Mouse (Mus musculus) embryonic stem cell, embryonic (primary cell): ENCODE data around the gene Pex19.

Experiments
- CTCF ChIA-PET, 4 experiments: fragments of 300-600 bp in 2 of 4; fragments of 350-600 bp in 2 of 4; sonication (Branson Sonifier 250); formaldehyde crosslinking; loops; one replicate each; lab custom pipeline; 2022; ENCODE audit warnings: inconsistent platforms in 2 of 4; lab: Charles Lee
- POLR2A ChIA-PET, 4 experiments: fragments of 300-600 bp in 2 of 4; fragments of 350-600 bp in 2 of 4; sonication (Branson Sonifier 250); formaldehyde crosslinking; loops; one replicate each; lab custom pipeline; 2022; ENCODE audit warnings: antibody characterized with exemption in 4 of 4, inconsistent platforms in 1 of 4; lab: Charles Lee

Gene Pex19

GRCm38 (mm10) chr1:172126376-172127347 lies at the start of gene Pex19:
Pex19 (plus strand) TSS chr1:172126755.
- CTCF ChIA-PET = interaction anchor here in 2 of 4 experiments (0.6 to 1.6 kb wide), 4 partner anchors 21 to 238 kb away, joined by 3 to 18 read pairs (median 4); partner anchors contain the start of gene Dcaf8 (in 1 of the 2)

DNA sequence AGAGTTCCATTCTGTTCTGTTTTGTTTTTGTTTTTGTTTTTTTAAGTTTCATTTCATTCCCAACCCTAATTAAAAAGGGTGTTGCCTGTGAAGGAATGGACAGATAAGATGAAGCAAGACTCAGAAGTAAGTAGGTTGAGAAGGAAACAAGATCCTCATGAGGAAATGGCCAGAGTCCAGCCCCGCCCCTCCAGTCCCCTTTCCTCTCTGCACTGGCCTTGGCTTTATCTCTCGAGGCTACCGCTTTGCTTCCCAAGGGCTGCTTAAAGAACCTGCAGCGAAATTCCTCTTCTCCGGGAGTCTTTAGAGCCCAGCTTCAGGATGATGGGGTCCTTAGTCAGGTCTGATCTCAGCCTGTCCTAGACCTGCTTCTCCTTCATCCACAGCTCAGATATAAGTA lies 48.6 kb upstream of the Pex19 start:
- ChIA-PET POLR2A (interaction anchor here in 2 of 4 experiments (0.9 to 1.9 kb wide), 2 partner anchors 13 kb away, joined by 3 to 5 read pairs; no protein-coding TSS in a partner anchor), CTCF (no interaction called here)

More at GRCm38 (mm10) chr1:172126376-172127347, at the start of gene Pex19:
- POLR2A ChIA-PET = interaction anchor here (0.6 to 2.1 kb wide), 37 partner anchors 8 to 250 kb away, joined by 3 to 11 read pairs (median 4); partner anchors contain the start of genes Dcaf8 (in 3 of the 4), Igsf8 (in 1 of the 4), Ncstn (in 1 of the 4) and Pea15a (in 1 of the 4)

GRCm38 (mm10) chr1:172082101-172082898 lies 44.3 kb upstream of the Pex19 start, which contains the start of the genes Copa and Ncstn:
Copa (plus strand) TSS chr1:172082529.
Ncstn (minus strand) TSS chr1:172082795.
- ChIA-PET POLR2A (interaction anchor here (0.6 to 4.1 kb wide), 82 partner anchors 9 to 294 kb away, joined by 3 to 25 read pairs (median 4); partner anchors contain the start of genes Dcaf8 (in 3 of the 4), Igsf8 (in 1 of the 4), Kcnj10 (in 1 of the 4) and Nhlh1 (in 1 of the 4)), CTCF (interaction anchor here (0.6 to 1.5 kb wide), 12 partner anchors 10 to 551 kb away, joined by 3 to 6 read pairs (median 4); partner anchors contain the start of gene Dusp23 (in 1 of the 4))

- ChIA-PET CTCF (interaction anchor here (0.6 to 1.5 kb wide), 11 partner anchors 11 to 550 kb away, joined by 3 to 5 read pairs (median 3); partner anchors contain the start of gene Dusp23 (in 1 of the 4)), POLR2A (interaction anchor here (0.5 to 4.1 kb wide), 72 partner anchors 8 to 294 kb away, joined by 3 to 25 read pairs (median 4); partner anchors contain the start of genes Dcaf8 (in 3 of the 4), Igsf8 (in 1 of the 4), Kcnj10 (in 1 of the 4) and Nhlh1 (in 1 of the 4))
These were observed 43.6 kb upstream of the Pex19 start for GRCm38 (mm10) chr1:172082899-172083445.

- POLR2A ChIA-PET = interaction anchor here in 2 of 4 experiments (1.5 to 2.9 kb wide), 3 partner anchors 9 to 11 kb away, joined by 3 to 8 read pairs (median 8); partner anchors contain the start of genes Copa (in 1 of the 2) and Ncstn (in 1 of the 2)
- CTCF ChIA-PET = no interaction called here
These were observed 33.0 kb upstream of the Pex19 start for GRCm38 (mm10) chr1:172093522-172093921.

DNA sequence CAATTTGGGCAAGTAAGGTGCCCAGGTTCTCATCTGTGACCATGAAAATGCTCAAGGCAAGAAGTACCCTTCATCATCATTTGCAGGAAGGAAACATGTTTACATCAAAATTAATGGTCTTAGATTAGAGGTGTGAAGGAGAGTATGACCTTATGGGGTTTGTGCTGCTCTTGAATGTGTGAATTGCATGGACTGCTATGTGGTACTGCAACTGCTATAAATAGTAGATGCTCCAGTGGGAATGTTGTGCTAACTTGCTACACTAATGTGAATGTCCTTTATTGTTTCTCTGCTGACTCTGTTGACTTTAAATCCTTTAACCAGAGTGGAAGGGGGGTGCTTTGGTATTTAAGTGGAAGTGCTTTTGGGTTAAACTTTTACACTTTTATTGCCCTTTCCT lies 32.3 kb upstream of the Pex19 start:
- POLR2A ChIA-PET = interaction anchor here in 1 of 4 experiments (2.9 kb wide), 1 partner anchor 10 kb away, joined by 8 read pairs; no protein-coding TSS in a partner anchor

GRCm38 (mm10) chr1:172095202-172095601 lies 31.4 kb upstream of the Pex19 start:
- ChIA-PET CTCF (no interaction called here), POLR2A (interaction anchor here in 2 of 4 experiments (1.1 to 2.4 kb wide), 2 partner anchors 13 to 14 kb away, joined by 3 to 5 read pairs; partner anchors contain the start of genes Copa (in 1 of the 2) and Ncstn (in 1 of the 2))

More for the DNA sequence above, 32.3 kb upstream of the Pex19 start:
- CTCF ChIA-PET = no interaction called here

DNA sequence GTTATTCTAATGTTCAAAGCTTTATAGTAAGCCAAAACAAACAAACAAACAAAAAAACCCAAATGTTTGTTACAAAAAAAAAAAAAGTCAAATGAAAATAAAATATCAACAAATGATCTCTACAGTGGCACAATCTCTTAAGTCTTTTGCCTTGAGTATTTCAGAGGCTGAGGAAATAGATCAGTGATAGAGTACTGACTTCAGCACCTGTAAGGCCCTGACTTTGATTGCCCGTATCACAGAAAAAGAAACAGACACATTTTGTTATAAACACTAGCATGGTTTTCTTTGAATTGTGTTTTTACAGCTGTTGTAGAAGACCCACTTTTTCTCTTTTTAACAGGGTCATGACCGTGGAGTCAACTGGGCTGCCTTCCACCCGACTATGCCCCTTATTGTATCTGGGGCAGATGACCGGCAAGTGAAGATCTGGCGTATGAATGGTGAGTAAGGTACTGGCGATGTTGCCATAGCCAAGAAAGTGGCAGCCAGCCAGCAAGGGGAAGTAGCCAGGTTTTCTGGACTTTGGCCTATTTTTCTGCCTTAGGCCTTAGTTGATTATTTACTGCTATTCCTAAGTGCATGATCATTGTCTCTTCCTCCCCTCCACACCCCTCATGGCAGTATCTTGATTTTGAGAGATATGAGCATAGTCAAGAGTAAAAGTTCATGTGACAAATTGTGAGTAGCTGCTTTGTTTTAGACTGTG lies 27.1 kb upstream of the Pex19 start:
- POLR2A ChIA-PET = interaction anchor here in 1 of 4 experiments (1.2 to 1.4 kb wide), 2 partner anchors 9 to 15 kb away, joined by 3 to 4 read pairs; no protein-coding TSS in a partner anchor
- CTCF ChIA-PET = interaction anchor here in 2 of 4 experiments (0.7 to 1.2 kb wide), 3 partner anchors 20 to 96 kb away, joined by 3 read pairs; no protein-coding TSS in a partner anchor

- POLR2A ChIA-PET = interaction anchor here in 2 of 4 experiments (1.2 to 1.5 kb wide), 2 partner anchors 11 to 23 kb away, joined by 3 read pairs; no protein-coding TSS in a partner anchor
- CTCF ChIA-PET = interaction anchor here in 1 of 4 experiments (0.6 to 2.0 kb wide), 2 partner anchors 16 to 253 kb away, joined by 4 to 6 read pairs; no protein-coding TSS in a partner anchor
These were observed 22.9 kb upstream of the Pex19 start for GRCm38 (mm10) chr1:172103619-172104018.

- ChIA-PET POLR2A (interaction anchor here in 2 of 4 experiments (1.1 to 1.5 kb wide), 2 partner anchors 12 to 61 kb away, joined by 3 read pairs; no protein-coding TSS in a partner anchor), CTCF (interaction anchor here (0.5 to 1.1 kb wide), 5 partner anchors 15 to 424 kb away, joined by 3 to 4 read pairs (median 3); no protein-coding TSS in a partner anchor)
These were observed 21.5 kb upstream of the Pex19 start for GRCm38 (mm10) chr1:172105101-172105500.

DNA sequence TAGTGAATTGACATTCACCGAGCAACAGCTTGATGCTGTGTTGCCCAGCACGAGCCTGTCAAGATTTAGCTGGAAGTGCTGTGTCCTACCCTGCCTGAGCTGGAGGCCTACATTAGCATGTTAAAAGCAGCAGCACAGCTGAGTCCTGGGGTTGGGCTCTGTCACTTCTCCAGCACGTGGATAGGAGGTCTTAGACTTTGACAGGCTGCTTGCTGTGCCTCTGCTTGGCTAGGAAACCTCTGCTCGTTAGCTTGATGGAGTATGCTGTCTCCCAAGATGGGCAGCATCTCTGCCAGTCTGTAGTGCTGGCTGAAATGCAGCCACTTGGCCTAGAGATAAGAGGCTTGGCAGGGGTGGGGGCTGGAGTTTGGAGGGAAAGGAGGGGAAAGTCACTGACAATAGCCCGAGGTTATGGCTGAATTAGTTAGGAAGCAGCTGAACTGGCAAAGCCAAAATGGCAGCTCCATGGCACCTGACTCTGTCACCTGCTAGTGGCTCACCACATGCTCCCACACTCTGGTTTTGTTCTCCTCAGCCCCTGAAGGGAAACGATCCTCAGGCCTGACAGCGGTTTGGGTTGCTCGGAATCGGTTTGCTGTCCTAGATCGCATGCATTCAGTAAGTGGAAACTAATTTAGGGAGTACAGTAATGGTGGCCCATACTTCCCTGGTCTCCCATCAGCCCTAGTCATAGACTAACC lies 18.6 kb upstream of the Pex19 start:
- ChIA-PET CTCF (interaction anchor here (0.5 to 1.7 kb wide), 7 partner anchors 11 to 63 kb away, joined by 3 to 9 read pairs (median 4); no protein-coding TSS in a partner anchor), POLR2A (interaction anchor here in 3 of 4 experiments (0.6 to 1.8 kb wide), 20 partner anchors 11 to 268 kb away, joined by 3 to 10 read pairs (median 3); partner anchors contain the start of genes Ncstn (in 2 of the 3), Pex19 (in 2 of the 3), Dcaf8 (in 1 of the 3) and Pigm (in 1 of the 3))

GRCm38 (mm10) chr1:172116948-172117347 lies 9.6 kb upstream of the Pex19 start:
- ChIA-PET CTCF (interaction anchor here in 2 of 4 experiments (1.0 to 1.2 kb wide), 2 partner anchors 12 to 193 kb away, joined by 3 read pairs; no protein-coding TSS in a partner anchor), POLR2A (interaction anchor here in 2 of 4 experiments (0.8 to 1.8 kb wide), 2 partner anchors 10 to 24 kb away, joined by 3 to 5 read pairs; partner anchors contain the start of gene Pex19 (in 1 of the 2))

GRCm38 (mm10) chr1:172119100-172119499 lies 7.5 kb upstream of the Pex19 start:
- ChIA-PET CTCF (interaction anchor here (0.5 to 3.0 kb wide), 59 partner anchors 10 to 1324 kb away, joined by 3 to 21 read pairs (median 4); partner anchors contain the start of genes Copa (in 2 of the 4), Dcaf8 (in 2 of the 4), Ncstn (in 2 of the 4) and Casq1 (in 1 of the 4)), POLR2A (interaction anchor here (0.9 to 2.4 kb wide), 12 partner anchors 10 to 206 kb away, joined by 3 to 10 read pairs (median 4); partner anchors contain the start of genes Copa (in 1 of the 4), Dcaf8 (in 1 of the 4) and Ncstn (in 1 of the 4))

DNA sequence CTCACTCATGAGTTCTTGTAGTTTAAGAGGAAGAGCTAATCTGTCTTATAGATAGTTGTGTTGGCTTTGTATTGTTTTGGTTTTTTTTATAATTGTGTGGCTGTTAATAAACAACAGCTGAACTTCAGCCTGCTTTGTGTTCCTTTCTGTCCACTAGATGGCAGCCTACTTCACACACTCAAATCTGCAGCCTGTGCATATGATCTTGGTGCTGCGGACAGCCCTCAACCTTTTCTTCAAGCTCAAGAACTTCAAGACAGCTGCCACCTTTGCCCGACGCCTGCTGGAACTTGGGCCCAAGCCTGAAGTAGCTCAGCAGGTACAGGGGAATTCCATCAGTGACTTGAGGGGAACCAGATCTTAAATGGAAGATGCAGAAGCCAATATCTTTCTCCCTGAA lies 6.8 kb upstream of the Pex19 start:
- ChIA-PET CTCF (interaction anchor here (0.5 to 3.0 kb wide), 68 partner anchors 9 to 1323 kb away, joined by 3 to 21 read pairs (median 4); partner anchors contain the start of genes Ncstn (in 3 of the 4), Copa (in 2 of the 4), Dcaf8 (in 2 of the 4) and Casq1 (in 1 of the 4)), POLR2A (interaction anchor here (0.7 to 2.4 kb wide), 14 partner anchors 10 to 205 kb away, joined by 3 to 10 read pairs (median 3); partner anchors contain the start of genes Copa (in 1 of the 4), Dcaf8 (in 1 of the 4) and Ncstn (in 1 of the 4))
